Mouse (Mus musculus) olfactory bulb, adult 2 months (tissue): ENCODE measurements around the gene Fgfr2.

Experiments used
- CTCF ChIP-seq: fragments of 200-500 bp; IDR thresholded peaks from 2 replicates; pipeline ENCODE4 v1.5.1; 2012; ENCODE audit warnings: low read depth, mild to moderate bottlenecking, low read length, moderate library complexity; ENCODE audit not compliant: insufficient read depth
- POLR2A ChIP-seq: fragments of 200-500 bp; IDR thresholded peaks from 2 replicates; pipeline ENCODE4 v1.6.1; 2012; ENCODE audit warnings: mild to moderate bottlenecking, low read depth, low read length, moderate library complexity; ENCODE audit not compliant: insufficient read depth

- TF ChIP-seq CTCF (no peak), POLR2A (no peak)
Measured at GRCm38 (mm10) chr7:132761409-132761808, 361.7 kb downstream of the Fgfr2 start.
